Mouse (Mus musculus): ENCODE measurements around the gene Efna1. TPM values are rescaled to one million over a fixed set of nuclear protein-coding genes. Genes with fewer than 3 reads are reported as not detected.

Gene Efna1
- polyA plus RNA-seq, 1 experiment from 2014 or later: 12.5 TPM

- no peak overlapping the region for H3K9ac ChIP-seq
- H3K27ac ChIP-seq (replicated peaks): no peak overlapping the region
- 68% methylated on average over 5 of the region's 5 CpGs for whole genome bisulfite sequencing
- H3K36me3 ChIP-seq: no peaks in the 10 kb centered on the region
- no peak overlapping the region for H3K4me3 ChIP-seq
- H3K4me2 ChIP-seq: no peak overlapping the region
- no peak for ATAC-seq (ENCODE audit: low read depth)
- H3K4me1 ChIP-seq (replicated peaks): peaks cover 6% of the 10 kb centered on the region
- no peaks in the 10 kb centered on the region for H3K9me3 ChIP-seq
- H3K27me3 ChIP-seq: no peaks in the 10 kb centered on the region
Observed at GRCm38 (mm10) chr3:89287286-89287685, 6.3 kb upstream of the Efna1 start.

DNA sequence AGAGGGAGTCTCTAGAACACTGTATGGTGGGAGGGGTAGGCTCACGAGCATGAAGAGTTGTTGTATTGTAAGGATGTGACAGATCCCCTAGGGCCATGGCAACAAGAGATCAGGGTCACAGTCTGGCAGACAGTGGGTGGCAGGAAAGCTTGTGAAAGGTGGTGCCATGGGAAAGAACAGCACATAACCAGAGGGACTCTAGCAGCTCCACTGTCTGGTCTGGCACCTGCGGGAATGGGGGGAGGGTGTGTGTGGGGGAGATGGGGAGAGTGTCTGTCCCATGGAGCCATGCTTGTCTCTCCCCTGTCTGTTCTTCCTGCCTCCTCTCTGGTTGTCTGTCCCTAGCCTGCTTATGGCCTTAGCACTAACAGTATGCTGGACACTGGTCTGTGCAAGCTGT lies 4.6 kb upstream of the Efna1 start:
- Histone ChIP-seq H3K27me3 (peaks cover 12% of the 10 kb centered on the region), H3K4me2 (no peak overlapping the region), H3K4me1 (replicated peaks) (peaks cover 23% of the 10 kb centered on the region), H3K36me3 (no peaks in the 10 kb centered on the region), H3K27ac (replicated peaks) (no peak overlapping the region), H3K9me3 (no peaks in the 10 kb centered on the region), H3K4me3 (no peak overlapping the region), H3K9ac (no peak overlapping the region)
- no peak for ATAC-seq (ENCODE audit: low read depth)
- 38% methylated on average over 2 of the region's 2 CpGs for WGBS

DNA sequence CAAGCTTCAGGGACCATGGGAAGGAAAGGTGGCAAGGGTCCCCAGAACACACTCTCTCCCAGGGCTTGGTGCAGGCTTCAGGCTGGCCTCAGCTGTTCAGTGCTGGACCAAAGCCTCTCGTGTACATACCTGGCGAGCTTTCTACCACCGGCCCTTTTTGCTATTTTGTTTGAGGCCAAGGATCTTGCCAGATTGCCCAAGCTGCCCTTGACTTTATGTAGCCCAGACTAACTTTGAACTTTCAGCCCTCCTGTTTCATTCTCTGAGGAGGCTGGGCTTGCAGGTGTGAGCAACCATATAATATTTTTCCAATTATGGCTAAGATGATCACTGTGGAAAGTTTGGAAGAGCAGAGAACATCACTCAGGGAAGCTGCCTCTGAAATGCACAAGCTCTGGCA lies 3.3 kb upstream of the Efna1 start:
- no peak overlapping the region for H3K27ac ChIP-seq (replicated peaks)
- peaks cover 35% of the 10 kb centered on the region for H3K4me1 ChIP-seq (replicated peaks)
- no peak overlapping the region for H3K9ac ChIP-seq
- H3K36me3 ChIP-seq: no peaks in the 10 kb centered on the region
- H3K27me3 ChIP-seq: peaks cover 23% of the 10 kb centered on the region
- ATAC-seq (ENCODE audit: low read depth): no peak
- no peaks in the 10 kb centered on the region for H3K9me3 ChIP-seq
- no peak overlapping the region for H3K4me2 ChIP-seq
- 93% methylated on average over 3 of the region's 3 CpGs for WGBS
- H3K4me3 ChIP-seq: no peak overlapping the region

- no peak overlapping the region for H3K4me3 ChIP-seq
- no peak for ATAC-seq (ENCODE audit: low read depth)
- H3K27ac ChIP-seq (replicated peaks): no peak overlapping the region
- no peaks in the 10 kb centered on the region for H3K9me3 ChIP-seq
- peak overlapping the region; percentile 52; the same call in 1 of the 2 replicates for H3K9ac ChIP-seq
- no peaks in the 10 kb centered on the region for H3K36me3 ChIP-seq
- WGBS: 26% methylated on average over 4 of the region's 4 CpGs
- 0 out of 2 replicates have a peak overlapping the region, but pooled peaks have one; percentile 94 for H3K4me2 ChIP-seq
- peaks cover 55% of the 10 kb centered on the region for H3K4me1 ChIP-seq (replicated peaks)
- H3K27me3 ChIP-seq: peaks cover 42% of the 10 kb centered on the region
Observed at GRCm38 (mm10) chr3:89282291-89282643, 1.3 kb upstream of the Efna1 start.

GRCm38 (mm10) chr3:89281579-89282290 lies 793 bp upstream of the Efna1 start:
- Histone ChIP-seq H3K36me3 (no peaks in the 10 kb centered on the region), H3K27me3 (peaks cover 42% of the 10 kb centered on the region), H3K4me3 (peak overlapping the region; percentile 49), H3K4me2 (peak overlapping the region; percentile 94), H3K27ac (replicated peaks) (no peak overlapping the region; the same call in 1 of the 2 replicates), H3K9ac (peak overlapping the region; percentile 72), H3K4me1 (replicated peaks) (peaks cover 60% of the 10 kb centered on the region), H3K9me3 (no peaks in the 10 kb centered on the region)
- ATAC-seq (ENCODE audit: low read depth): no peak
- 12% methylated on average over 20 of the region's 20 CpGs for WGBS

- peak overlapping the region; percentile 94 for H3K4me2 ChIP-seq
- H3K36me3 ChIP-seq: no peaks in the 10 kb centered on the region
- under 1% methylated on average over 29 of the region's 29 CpGs for WGBS
- H3K27ac ChIP-seq (replicated peaks): peak overlapping the region; percentile 68
- peak overlapping the region; percentile 49 for H3K4me3 ChIP-seq
- H3K4me1 ChIP-seq (replicated peaks): peaks cover 54% of the 10 kb centered on the region
- peak; percentile 16; the same call in 1 of the 2 replicates for ATAC-seq (ENCODE audit: low read depth)
- no peaks in the 10 kb centered on the region for H3K9me3 ChIP-seq
- H3K27me3 ChIP-seq: peaks cover 48% of the 10 kb centered on the region
- peak overlapping the region; percentile 72 for H3K9ac ChIP-seq
Observed at GRCm38 (mm10) chr3:89280050-89280605, 814 bp downstream of the Efna1 start.

- peaks cover 48% of the 10 kb centered on the region for H3K27me3 ChIP-seq
- no peaks in the 10 kb centered on the region for H3K9me3 ChIP-seq
- H3K4me1 ChIP-seq (replicated peaks): peaks cover 54% of the 10 kb centered on the region
- peak overlapping the region; percentile 49 for H3K4me3 ChIP-seq
- peak overlapping the region; percentile 68 for H3K27ac ChIP-seq (replicated peaks)
- H3K36me3 ChIP-seq: no peaks in the 10 kb centered on the region
- peak; percentile 54 for ATAC-seq (ENCODE audit: low read depth)
- peak overlapping the region; percentile 72 for H3K9ac ChIP-seq
- H3K4me2 ChIP-seq: peak overlapping the region; percentile 94
- 2% methylated on average over 35 of the region's 35 CpGs for WGBS
Observed at GRCm38 (mm10) chr3:89279153-89279890, 1.6 kb downstream of the Efna1 start.

- H3K27ac ChIP-seq (replicated peaks): peak overlapping the region; percentile 68
- H3K4me3 ChIP-seq: peak overlapping the region; percentile 49
- peak overlapping the region; percentile 72 for H3K9ac ChIP-seq
- H3K4me1 ChIP-seq (replicated peaks): peaks cover 54% of the 10 kb centered on the region
- WGBS: 10% methylated on average over 8 of the region's 8 CpGs
- H3K9me3 ChIP-seq: no peaks in the 10 kb centered on the region
- H3K27me3 ChIP-seq: peaks cover 48% of the 10 kb centered on the region
- no peaks in the 10 kb centered on the region for H3K36me3 ChIP-seq
- no peak for ATAC-seq (ENCODE audit: low read depth)
- peak overlapping the region; percentile 94 for H3K4me2 ChIP-seq
Observed at GRCm38 (mm10) chr3:89278643-89279042, 2.3 kb downstream of the Efna1 start.

DNA sequence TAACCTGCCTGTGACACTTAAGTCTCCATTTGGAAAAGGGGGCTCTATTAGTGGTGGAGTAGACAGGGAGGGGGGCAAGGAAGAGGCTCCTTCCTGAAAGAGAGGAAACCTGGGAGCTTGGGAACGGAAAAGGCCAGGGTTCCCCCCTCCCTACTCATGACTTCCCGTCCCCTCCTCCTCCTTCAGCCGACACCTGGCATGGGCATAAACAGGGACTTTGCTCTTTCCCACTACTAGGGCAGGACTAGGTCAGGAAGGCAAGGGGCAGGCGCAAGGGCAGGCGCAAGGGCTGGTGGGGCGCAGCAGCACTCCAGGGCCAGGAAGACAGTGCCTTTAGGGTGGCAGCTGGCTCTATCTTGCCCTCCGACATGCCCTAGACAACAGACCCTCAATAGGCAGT lies 2.8 kb downstream of the Efna1 start:
- Histone ChIP-seq H3K4me2 (peak overlapping the region; percentile 94), H3K4me1 (replicated peaks) (peaks cover 54% of the 10 kb centered on the region), H3K36me3 (no peaks in the 10 kb centered on the region), H3K9ac (peak overlapping the region; percentile 72), H3K27ac (replicated peaks) (peak overlapping the region; percentile 68; the same call in 1 of the 2 replicates), H3K9me3 (no peaks in the 10 kb centered on the region), H3K27me3 (peaks cover 48% of the 10 kb centered on the region), H3K4me3 (peak overlapping the region; percentile 49)
- 53% methylated on average over 7 of the region's 7 CpGs for WGBS
- no peak for ATAC-seq (ENCODE audit: low read depth)

GRCm38 (mm10) chr3:89277281-89278021 lies 3.5 kb downstream of the Efna1 start:
- Histone ChIP-seq H3K4me1 (replicated peaks) (peaks cover 54% of the 10 kb centered on the region), H3K9me3 (no peaks in the 10 kb centered on the region), H3K4me2 (peak overlapping the region; percentile 94), H3K27ac (replicated peaks) (peak overlapping the region; percentile 54; the same call in 1 of the 2 replicates), H3K9ac (peak overlapping the region; percentile 72), H3K4me3 (peak overlapping the region; percentile 49), H3K27me3 (peaks cover 48% of the 10 kb centered on the region), H3K36me3 (no peaks in the 10 kb centered on the region)
- WGBS: 61% methylated on average over 14 of the region's 14 CpGs
- ATAC-seq (ENCODE audit: low read depth): no peak

DNA sequence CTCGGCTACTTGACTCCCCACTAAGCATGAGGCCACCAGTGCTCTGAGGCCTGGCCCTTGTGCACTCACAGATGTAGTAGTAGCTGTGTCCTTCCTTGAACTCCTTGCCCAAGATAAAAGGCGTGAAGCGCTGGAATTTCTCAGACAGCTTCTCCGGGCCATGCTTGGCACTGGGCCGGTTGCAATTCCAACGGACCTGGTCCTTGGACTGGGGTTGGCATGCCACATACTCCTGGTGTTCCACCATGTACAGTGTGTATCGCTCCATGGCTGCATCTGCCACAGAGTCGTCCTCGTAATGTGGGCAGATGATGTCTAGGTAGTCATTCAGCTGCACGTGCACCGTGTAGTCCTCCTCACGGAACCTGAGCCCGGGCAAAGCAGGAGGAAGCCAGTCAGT lies 4.9 kb downstream of the Efna1 start:
- WGBS: 95% methylated on average over 13 of the region's 13 CpGs
- Histone ChIP-seq H3K9me3 (no peaks in the 10 kb centered on the region), H3K9ac (no peak overlapping the region), H3K4me3 (no peak overlapping the region), H3K4me1 (replicated peaks) (peaks cover 51% of the 10 kb centered on the region), H3K4me2 (no peak overlapping the region), H3K36me3 (no peaks in the 10 kb centered on the region), H3K27me3 (peaks cover 39% of the 10 kb centered on the region), H3K27ac (replicated peaks) (no peak overlapping the region)
- no peak for ATAC-seq (ENCODE audit: low read depth)
